Mouse (Mus musculus) forebrain, embryonic 14.5 days (tissue): ENCODE measurements around the gene Otop2. TPM values are rescaled to one million over a fixed set of nuclear protein-coding genes. Genes with fewer than 3 reads are reported as not detected.
A peak's percentile ranks its signal among the peaks of the same experiment; 100 is the strongest.

ENCODE experiments used
- ATAC-seq: fragments of 200-750 bp; cut with Nextera tagmentation; 2 replicates; pipeline ENCODE4 v1.8.0; 2017; ENCODE audit warnings: mild to moderate bottlenecking, moderate library complexity
- DNase-seq: peaks from one replicate; pipeline ENCODE4 v3.0.0-alpha.2; 2015; ENCODE audit warnings: low spot score
- H3K27ac ChIP-seq: fragments of 300-500 bp; sonication (generic); 2 replicates; pipeline ENCODE4 v1.5.1; 2014; ENCODE audit warnings: low read depth, mild to moderate bottlenecking, control low read depth, low read length, moderate library complexity
- H3K27me3 ChIP-seq: fragments of 300-500 bp; sonication (generic); replicated peaks from 2 replicates; pipeline ENCODE4 v1.6.1; 2014; ENCODE audit warnings: low read length, control low read depth, mixed read lengths; ENCODE audit not compliant: control insufficient read depth, insufficient read depth
- H3K36me3 ChIP-seq: fragments of 300-500 bp; sonication (generic); 2 replicates; pipeline ENCODE4 v1.6.1; 2014; ENCODE audit warnings: low read length, control low read depth; ENCODE audit not compliant: control insufficient read depth, insufficient read depth
- H3K4me1 ChIP-seq: fragments of 300-500 bp; sonication (generic); 2 replicates; pipeline ENCODE4 v1.6.1; 2014; ENCODE audit warnings: antibody characterized with exemption, low read length, control low read depth; ENCODE audit not compliant: control insufficient read depth, insufficient read depth
- H3K4me2 ChIP-seq: fragments of 300-500 bp; sonication (generic); 2 replicates; pipeline ENCODE4 v1.6.1; 2014; ENCODE audit warnings: mild to moderate bottlenecking, control low read depth, low read length
- H3K4me3 ChIP-seq: fragments of 300-500 bp; sonication (generic); 2 replicates; pipeline ENCODE4 v1.5.1; 2014; ENCODE audit warnings: low read depth, low read length, control low read depth
- H3K9ac ChIP-seq: fragments of 300-500 bp; sonication (generic); 2 replicates; pipeline ENCODE4 v1.6.1; 2014; ENCODE audit warnings: mild to moderate bottlenecking, low read length, control low read depth, moderate library complexity
- H3K9me3 ChIP-seq: fragments of 300-500 bp; sonication (generic); replicated peaks from 2 replicates; pipeline ENCODE4 v1.6.1; 2016; ENCODE audit warnings: low read length, control low read depth, mixed read lengths; ENCODE audit not compliant: control insufficient read depth
- WGBS: fragments of 180-500 bp; shearing (Covaris S2); extraction: QIAGEN DNeasy Blood & Tissue Kit; methylation state at CpG from one replicate; pipeline ENCODE4 v1.1.7; 2014; 5-methylcytosine and 5-hydroxymethylcytosine counted together
- polyA plus RNA-seq: library from polyadenylated mRNA; unstranded; fragments of >200 nt; fragmentation: Nextera tagmentation; extraction: Ambion mirVana; gene quantifications from 2 replicates; pipeline ENCODE4 v1.2.1, GENCODE M21; 2014

Otop2 gene
- polyA plus RNA-seq, 1 experiment from 2014 or later, result not detected

DNA sequence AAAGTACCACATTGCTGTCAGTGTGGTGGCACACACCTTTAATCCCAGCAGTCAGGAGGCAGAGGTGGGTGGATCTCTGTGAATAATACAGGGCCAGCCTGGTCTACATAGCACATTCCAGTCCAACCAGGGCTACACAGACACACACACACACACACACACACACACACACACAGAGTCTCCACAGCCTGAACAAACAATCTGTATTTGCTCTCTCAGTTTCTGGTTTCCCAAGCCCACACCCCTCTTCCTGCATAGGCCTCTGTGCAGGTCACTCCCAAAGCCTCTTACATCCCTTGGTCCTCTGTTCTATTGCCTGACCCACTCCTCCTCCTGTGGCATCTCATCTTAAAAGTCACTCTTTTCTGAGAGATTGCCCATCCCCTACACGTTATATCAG lies 65.1 kb downstream of the Otop2 start:
- H3K27me3 ChIP-seq, result 0 out of 2 replicates have a peak, but pooled peaks cover 4% of the 10 kb centered on the region
- no peaks in the 10 kb centered on the region for H3K9me3 ChIP-seq
- H3K27ac ChIP-seq, result no peak overlapping the region

DNA sequence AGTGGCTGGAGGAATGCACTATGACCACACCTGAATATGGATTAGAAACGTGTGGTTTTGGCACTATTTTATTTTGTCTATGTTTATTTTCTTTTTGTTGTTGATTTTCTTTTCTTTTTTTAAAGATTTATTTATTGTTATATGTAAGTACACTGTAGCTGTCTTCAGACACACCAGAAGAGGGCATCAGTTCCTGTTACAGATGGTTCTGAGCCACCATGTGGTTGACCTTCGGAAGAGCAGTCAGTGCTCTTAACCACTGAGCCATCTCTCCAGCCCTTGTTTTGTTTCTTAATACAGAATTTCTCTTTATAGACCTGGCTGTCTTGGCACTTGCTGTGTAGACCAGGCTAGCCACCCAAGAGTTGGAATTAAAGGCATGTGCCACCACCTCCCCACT lies 65.8 kb downstream of the Otop2 start:
- Histone ChIP-seq H3K4me2 (no peak overlapping the region), H3K9me3 (no peaks in the 10 kb centered on the region), H3K9ac (no peak overlapping the region), H3K27me3 (0 out of 2 replicates have a peak, but pooled peaks cover 4% of the 10 kb centered on the region), H3K4me3 (no peak overlapping the region), H3K27ac (no peak overlapping the region), H3K4me1 (peaks cover 3% of the 10 kb centered on the region; the same call in 1 of the 2 replicates), H3K36me3 (no peaks in the 10 kb centered on the region)
- DNase-seq, result no peak
- no peak for ATAC-seq
- 50% methylated on average over 2 of the region's 2 CpGs for WGBS

More for the DNA sequence above, 65.1 kb downstream of the Otop2 start:
- Histone ChIP-seq H3K36me3 (no peaks in the 10 kb centered on the region), H3K4me2 (no peak overlapping the region), H3K4me1 (peaks cover 3% of the 10 kb centered on the region; the same call in 1 of the 2 replicates), H3K4me3 (no peak overlapping the region), H3K9ac (no peak overlapping the region)
- DNase-seq (no peak), ATAC-seq (no peak)
- 72% methylated on average over 1 of the region's 1 CpGs for WGBS

DNA sequence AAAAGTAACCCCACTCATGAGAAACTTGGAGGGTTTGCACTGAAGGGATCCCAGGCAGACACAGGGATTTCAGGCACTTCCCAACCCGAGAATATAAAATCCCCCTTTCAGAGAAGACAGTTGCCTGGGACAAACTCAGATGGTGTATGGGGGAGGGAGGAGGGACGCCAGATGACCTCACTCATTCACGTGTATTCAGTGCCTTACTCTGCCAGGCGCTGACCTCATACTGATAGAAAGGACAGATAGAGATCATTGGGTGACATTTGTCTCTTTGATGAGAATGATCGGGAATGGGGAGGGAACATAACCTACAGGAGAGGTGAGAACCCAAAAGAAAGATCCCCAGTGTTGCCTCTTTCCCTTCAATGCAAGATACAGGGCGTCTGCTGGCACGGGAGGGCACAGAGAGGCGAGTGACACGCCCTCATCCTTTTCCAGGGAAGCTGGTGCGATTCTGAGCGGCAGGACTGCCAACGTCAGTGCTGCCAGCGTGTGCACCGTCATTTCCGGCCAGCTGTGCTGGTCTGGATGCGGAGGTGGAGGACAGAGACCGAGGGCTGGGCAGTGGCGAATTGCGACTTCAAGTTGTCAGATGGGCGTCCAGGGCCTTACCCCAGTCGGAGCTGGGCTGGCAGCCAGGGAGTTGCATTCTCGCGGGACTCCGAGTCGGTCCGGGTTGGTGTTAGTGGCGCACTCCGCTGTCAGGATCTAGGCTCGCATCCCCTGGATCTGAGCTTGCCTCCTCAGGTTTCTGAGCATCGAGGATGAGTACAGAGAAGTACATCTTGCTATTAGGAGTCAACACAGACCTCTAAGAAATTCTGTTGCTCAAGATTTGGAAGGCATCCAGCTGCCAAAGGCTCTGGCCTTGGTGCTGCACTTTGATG lies 67.1 kb downstream of the Otop2 start:
- H3K4me1 ChIP-seq, result peaks cover 3% of the 10 kb centered on the region; the same call in 1 of the 2 replicates
- peak overlapping the region; percentile 38 for H3K4me3 ChIP-seq
- 0 out of 2 replicates have a peak, but pooled peaks cover 3% of the 10 kb centered on the region for H3K9me3 ChIP-seq
- H3K27ac ChIP-seq, result 0 out of 2 replicates have a peak overlapping the region, but pooled peaks have one; percentile 9
- H3K27me3 ChIP-seq, result no peaks in the 10 kb centered on the region
- no peaks in the 10 kb centered on the region for H3K36me3 ChIP-seq
- whole genome bisulfite sequencing, result 1% methylated on average over 30 of the region's 30 CpGs
- ATAC-seq (peak; percentile 77), DNase-seq (peak; percentile 69)
- peak overlapping the region; percentile 70 for H3K4me2 ChIP-seq
- H3K9ac ChIP-seq, result peak overlapping the region; percentile 67

DNA sequence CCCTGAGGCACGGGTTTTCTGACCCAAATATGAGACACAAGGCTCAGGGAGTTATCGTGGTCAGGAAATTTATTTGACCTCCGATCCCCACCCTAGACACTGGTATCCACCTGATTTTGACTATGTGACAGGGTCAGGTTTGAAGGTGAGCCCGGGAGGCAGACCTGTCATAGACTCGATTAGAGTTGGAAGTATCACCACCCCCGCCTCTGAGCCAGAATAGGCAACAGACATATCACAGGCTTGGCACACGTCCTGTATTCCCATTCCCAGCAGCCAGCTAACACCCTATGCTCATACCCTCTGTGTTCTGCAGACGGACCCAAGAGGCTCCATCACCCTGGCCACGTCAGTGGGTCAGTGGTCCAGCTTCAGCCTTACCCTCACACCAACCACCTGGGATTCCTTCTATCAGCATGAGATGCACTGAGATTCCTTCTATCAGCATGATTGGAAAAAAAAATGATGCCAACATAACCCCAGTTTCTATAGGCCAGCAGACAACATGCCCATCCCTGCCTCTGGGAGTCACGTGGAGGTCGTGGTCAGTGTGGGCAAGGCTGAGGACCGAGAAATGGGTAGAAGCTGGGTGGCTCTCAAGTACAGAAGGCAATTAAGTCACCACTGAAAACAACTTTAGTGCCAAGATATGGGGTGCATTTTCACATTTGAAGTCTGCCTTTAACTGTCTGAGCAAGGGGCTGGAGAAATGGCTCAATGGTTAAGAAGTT lies 67.9 kb downstream of the Otop2 start:
- Histone ChIP-seq H3K4me3 (peak overlapping the region; percentile 38; the same call in 1 of the 2 replicates), H3K4me1 (peaks cover 3% of the 10 kb centered on the region; the same call in 1 of the 2 replicates), H3K36me3 (no peaks in the 10 kb centered on the region), H3K4me2 (peak overlapping the region; percentile 70), H3K9me3 (0 out of 2 replicates have a peak, but pooled peaks cover 3% of the 10 kb centered on the region), H3K27ac (no peak overlapping the region), H3K27me3 (no peaks in the 10 kb centered on the region), H3K9ac (peak overlapping the region; percentile 67)
- 66% methylated on average over 12 of the region's 12 CpGs for WGBS
- DNase-seq, result no peak
- no peak for ATAC-seq

DNA sequence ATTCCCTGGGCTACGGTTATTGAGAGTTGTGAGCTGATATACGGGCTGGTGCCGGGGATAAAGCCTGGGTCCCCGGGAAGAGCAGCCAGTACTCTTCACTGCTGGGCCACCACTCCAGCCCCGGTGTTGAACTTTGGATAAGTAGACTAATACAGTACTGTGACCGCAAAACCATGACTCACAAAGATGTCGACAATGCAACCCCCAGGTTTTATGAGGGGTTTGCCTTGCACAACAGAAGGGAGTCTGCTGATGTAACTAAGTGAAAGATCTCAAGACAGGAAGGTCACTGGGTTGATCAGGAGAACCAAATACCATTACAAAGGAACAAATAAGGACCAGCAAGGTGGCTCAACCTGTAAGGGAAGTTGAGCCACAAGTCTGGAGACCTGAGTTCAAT lies 69.8 kb downstream of the Otop2 start:
- DNase-seq (no peak), ATAC-seq (no peak)
- Histone ChIP-seq H3K4me1 (peaks cover 3% of the 10 kb centered on the region; the same call in 1 of the 2 replicates), H3K9ac (no peak overlapping the region), H3K27me3 (no peaks in the 10 kb centered on the region), H3K4me2 (no peak overlapping the region), H3K9me3 (0 out of 2 replicates have a peak, but pooled peaks cover 3% of the 10 kb centered on the region), H3K27ac (no peak overlapping the region), H3K4me3 (no peak overlapping the region), H3K36me3 (no peaks in the 10 kb centered on the region)
- WGBS, result 74% methylated on average over 7 of the region's 7 CpGs

DNA sequence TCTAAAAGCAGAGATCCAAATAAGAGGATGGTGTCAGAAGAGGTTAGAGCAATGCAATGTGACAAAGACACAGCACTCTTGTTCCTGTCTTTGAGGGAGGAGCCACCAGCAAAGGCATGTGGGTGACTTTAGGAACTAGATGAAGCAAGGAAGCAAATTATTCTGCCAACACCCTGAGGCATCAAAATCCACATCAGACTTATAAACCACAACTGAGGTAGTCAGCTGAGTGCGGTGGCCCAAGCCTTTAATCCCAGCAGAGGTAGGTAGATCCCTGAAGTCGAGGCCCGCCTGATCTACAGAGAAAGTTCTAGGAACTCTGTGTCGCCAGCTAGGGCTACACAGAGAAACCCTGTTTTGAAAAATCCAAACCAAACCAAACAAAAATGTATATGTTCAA lies 70.3 kb downstream of the Otop2 start:
- 94% methylated on average over 4 of the region's 4 CpGs for WGBS
- no peak overlapping the region for H3K27ac ChIP-seq
- H3K4me3 ChIP-seq, result no peak overlapping the region
- H3K4me2 ChIP-seq, result no peak overlapping the region
- H3K36me3 ChIP-seq, result no peaks in the 10 kb centered on the region
- 0 out of 2 replicates have a peak, but pooled peaks cover 3% of the 10 kb centered on the region for H3K9me3 ChIP-seq
- DNase-seq, result no peak
- H3K27me3 ChIP-seq, result no peaks in the 10 kb centered on the region
- no peak for ATAC-seq
- H3K9ac ChIP-seq, result no peak overlapping the region
- H3K4me1 ChIP-seq, result peaks cover 3% of the 10 kb centered on the region; the same call in 1 of the 2 replicates

DNA sequence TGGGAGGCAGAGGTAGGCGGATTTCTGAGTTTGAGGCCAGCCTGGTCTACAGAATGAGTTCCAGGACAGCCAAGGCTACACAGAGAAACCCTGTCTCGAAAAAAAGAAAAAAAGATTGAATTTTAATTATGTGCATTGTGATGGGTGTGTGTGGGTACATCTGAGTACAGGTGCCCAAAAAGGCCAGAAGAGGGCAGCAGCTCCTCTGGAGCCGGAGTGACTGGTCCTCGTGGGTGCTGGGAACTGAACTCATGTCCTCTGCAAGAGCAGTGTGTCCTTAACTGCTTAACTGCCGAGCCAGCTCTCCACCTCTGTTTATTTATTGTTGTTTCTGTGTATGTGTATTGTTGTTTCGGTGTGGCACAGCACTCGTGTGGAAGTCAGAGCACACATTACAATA lies 70.9 kb downstream of the Otop2 start:
- no peak overlapping the region for H3K9ac ChIP-seq
- H3K4me2 ChIP-seq, result no peak overlapping the region
- H3K27me3 ChIP-seq, result no peaks in the 10 kb centered on the region
- no peaks in the 10 kb centered on the region for H3K36me3 ChIP-seq
- H3K4me1 ChIP-seq, result peaks cover 7% of the 10 kb centered on the region
- H3K4me3 ChIP-seq, result no peak overlapping the region
- H3K27ac ChIP-seq, result no peak overlapping the region
- ATAC-seq (no peak), DNase-seq (no peak)
- H3K9me3 ChIP-seq, result 0 out of 2 replicates have a peak, but pooled peaks cover 3% of the 10 kb centered on the region
- 86% methylated on average over 7 of the region's 7 CpGs for WGBS

DNA sequence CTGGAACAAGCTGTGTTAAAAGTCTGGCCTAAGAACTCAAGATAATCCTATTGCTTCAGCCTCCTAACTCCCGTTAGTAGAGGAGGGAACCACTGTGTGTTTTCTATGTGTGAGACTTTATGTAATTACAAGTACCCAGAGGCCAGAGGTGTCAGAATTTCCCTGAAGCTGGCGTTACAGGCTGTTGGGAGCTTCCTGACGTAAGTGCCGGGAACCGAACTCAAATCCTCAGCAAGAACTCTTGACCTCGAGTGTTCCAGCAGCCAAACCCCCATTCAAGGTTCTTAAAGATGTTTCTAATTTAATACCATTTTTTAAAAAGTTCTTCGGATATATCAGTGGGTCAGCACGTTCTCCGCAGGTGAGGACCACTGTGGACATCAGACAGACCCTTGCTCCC lies 74.3 kb downstream of the Otop2 start:
- Histone ChIP-seq H3K4me3 (peak overlapping the region; percentile 91), H3K9ac (peak overlapping the region; percentile 98; the same call in 1 of the 2 replicates), H3K36me3 (no peaks in the 10 kb centered on the region), H3K27me3 (no peaks in the 10 kb centered on the region), H3K4me2 (peak overlapping the region; percentile 88), H3K9me3 (0 out of 2 replicates have a peak, but pooled peaks cover 3% of the 10 kb centered on the region), H3K4me1 (peaks cover 23% of the 10 kb centered on the region), H3K27ac (no peak overlapping the region)
- 14% methylated on average over 9 of the region's 9 CpGs for WGBS
- DNase-seq (no peak), ATAC-seq (no peak)
